Mouse (Mus musculus) stomach, postnatal 0 days (tissue): Measurements from ENCODE around the gene Smu1.

ENCODE experiments used
- CTCF ChIP-seq: IDR thresholded peaks from 2 replicates; pipeline ENCODE4 v1.5.1; 2016; ENCODE audit warnings: antibody characterized with exemption, low read depth, mild to moderate bottlenecking, moderate library complexity
- EP300 ChIP-seq: optimal IDR thresholded peaks from 2 replicates; pipeline ENCODE3; 2016; ENCODE audit warnings: antibody characterized with exemption

DNA sequence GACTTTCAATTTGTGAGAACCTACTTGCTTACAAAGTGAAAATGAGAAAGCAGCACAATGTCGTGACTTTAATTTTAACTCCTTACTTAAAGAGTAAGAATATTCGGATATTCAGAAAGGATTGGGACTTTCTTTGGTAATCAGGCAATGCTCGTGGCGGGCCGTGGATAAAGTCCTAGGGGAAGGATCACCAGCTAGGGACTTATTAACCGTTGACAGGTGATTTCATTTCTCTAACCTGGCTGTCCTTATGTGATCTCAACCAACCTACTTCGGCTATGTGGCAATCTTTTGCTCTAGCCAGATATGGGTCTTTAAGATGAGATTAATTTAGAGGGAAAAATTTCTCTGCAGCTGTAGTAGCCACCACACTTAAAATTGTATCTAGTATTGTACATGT lies 32.6 kb downstream of the Smu1 start:
- no peak for TF ChIP-seq CTCF
- no peak for TF ChIP-seq EP300
